Mouse (Mus musculus) cerebellum, postnatal 25 days (tissue): Measurements from ENCODE around the gene Saa3.
A peak's percentile ranks its signal among the peaks of the same experiment; 100 is the strongest.
"Not testable (repeated sequence)": the region's sequence is repeated elsewhere in the genome, so short reads cannot be mapped to it uniquely, and the experiment has no call there.

ENCODE experiments used
- DNase-seq, 2 experiments: peaks; one replicate each; pipeline ENCODE4 v3.0.0; 2021; ENCODE audit warnings: mixed read lengths in 2 of 2

Saa3 gene

DNA sequence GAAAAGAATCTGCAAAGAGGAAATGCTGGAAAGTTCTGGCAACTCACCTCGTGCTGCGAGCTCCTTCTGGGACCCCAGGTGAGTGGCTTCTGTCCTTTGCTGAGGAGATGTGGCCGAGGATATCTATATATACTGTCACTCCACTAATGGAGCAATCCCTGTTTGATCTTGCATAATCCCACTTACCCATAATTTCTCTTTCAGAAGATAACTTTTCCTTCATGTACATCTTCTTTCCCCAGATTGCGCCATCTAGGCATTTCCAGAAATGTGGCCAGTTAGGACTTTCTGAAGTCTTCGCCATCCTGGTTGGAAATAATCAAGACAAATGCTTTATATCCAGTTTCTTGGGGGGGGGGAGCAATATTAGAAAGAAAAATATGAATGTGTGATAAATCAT lies at the start of gene Saa3:
TSS of gene Saa3 (minus strand) at position 101 of the 400 bp plus-strand sequence.
- DNase-seq: no peak

DNA sequence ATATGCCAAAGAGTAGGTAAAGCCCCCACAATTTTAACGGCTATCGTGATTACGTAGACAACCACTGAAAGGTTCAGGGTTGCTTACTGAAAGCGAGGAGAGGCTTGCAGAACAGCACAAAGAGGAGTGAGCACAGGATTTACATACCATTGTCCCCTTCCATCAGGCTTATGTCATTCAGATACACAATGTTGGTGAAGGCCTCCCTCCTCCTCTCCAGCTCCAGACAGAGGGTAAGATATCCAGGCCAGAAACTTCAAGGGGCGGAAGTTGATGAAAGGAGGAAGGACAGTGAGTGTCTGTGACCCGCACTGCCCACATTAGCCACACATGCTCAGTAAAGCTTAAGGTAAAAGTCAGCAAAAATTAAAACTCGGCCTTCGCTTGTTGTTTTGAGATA lies 49.2 kb upstream of the Saa3 start:
- no peak for DNase-seq

DNA sequence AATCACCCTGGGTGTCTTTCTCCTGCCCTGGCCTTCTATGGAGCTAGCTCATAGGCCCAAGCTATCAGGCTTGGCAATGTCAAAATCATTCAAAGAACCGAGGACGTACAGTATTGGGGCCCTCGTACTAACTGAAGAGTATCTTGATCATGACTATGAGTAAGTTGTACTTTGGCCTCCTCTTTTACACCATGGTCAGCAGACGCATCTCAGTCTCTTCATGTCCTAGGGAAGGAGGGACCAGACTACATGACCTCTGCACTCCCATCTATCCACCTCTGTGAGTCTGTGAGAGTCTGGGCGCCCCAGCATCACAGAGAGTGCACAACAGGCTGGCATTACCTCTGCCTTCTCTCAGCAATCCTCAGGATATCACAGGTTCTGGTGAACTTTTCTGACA lies 47.1 kb upstream of the Saa3 start:
- DNase-seq: no peak

DNA sequence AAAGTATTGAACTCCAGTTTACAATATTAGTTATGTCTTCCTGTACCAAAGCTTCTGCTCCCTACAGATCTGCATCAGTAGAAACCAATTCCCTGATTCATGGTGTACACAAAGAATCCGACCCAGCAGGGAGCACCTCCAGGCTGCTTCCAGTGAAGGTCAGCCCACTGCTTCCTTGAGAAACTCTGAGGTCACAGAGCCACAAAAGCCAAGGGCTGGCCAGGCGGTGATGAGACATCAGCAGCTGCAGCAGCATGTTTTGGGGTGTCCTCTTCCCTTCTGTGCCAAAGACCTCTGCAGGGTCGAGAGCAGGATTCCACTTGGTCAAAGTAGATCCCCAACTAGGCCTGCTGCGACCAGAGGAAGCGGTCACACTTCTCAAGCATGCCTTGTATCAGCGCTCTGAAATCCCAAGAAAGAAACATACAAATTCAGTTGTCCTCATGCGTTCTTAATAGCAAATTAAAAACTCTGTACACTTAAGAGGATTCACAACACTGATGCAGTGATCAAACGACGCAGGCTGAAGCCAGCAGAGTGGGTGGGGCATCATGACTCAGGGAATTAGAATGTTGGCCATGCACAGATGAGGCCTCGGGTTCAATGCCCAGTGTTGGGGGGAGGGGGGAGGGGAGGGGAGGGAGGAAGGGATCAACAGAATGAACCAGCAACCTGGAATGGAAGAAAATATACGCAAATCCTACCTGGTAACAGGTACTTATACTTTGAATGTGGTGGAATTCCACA lies 45.7 kb upstream of the Saa3 start:
- DNase-seq: no peak

DNA sequence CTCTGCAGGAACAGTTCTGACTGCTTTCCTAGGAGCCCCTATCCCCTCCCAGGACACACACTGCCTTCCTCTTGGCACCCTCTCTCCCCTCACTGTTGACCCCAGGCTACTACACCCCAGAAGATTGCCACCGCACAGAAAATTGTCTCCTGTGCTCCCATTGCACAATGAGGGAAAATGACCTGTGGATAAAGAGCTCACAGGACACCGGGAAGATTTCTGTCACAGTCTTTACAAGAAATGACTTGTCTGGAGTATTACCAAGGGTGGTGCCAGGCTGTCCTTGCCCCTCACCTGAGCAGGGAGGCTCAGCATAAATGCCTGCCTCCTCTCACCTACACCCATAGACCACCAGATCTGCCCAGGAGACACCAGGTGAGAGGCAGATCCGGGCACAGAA lies 36.0 kb upstream of the Saa3 start, which contains the start of gene Saa2:
TSS of gene Saa2 (plus strand) at position 301 of the 400 bp plus-strand sequence.
- no peak for DNase-seq

DNA sequence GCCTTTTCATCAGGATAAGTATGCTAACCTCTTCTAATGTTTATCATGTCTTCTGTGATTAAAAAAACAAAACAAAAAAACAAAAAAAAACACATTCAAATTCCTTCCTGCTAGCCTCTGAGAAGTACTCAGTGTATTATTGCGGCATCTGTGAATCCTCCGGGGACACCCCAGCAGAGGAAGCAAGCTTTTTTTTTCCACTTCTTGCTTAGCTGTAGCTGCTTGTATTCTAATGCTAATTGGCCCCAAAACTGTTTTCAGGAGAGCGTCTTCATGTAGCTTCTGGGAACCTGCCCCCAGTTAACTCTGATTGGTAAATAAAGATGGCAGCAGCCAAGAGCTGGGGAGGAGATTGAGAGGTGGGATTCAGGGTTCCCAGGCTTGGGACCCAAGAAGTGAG lies 33.0 kb upstream of the Saa3 start:
- DNase-seq: no peak

DNA sequence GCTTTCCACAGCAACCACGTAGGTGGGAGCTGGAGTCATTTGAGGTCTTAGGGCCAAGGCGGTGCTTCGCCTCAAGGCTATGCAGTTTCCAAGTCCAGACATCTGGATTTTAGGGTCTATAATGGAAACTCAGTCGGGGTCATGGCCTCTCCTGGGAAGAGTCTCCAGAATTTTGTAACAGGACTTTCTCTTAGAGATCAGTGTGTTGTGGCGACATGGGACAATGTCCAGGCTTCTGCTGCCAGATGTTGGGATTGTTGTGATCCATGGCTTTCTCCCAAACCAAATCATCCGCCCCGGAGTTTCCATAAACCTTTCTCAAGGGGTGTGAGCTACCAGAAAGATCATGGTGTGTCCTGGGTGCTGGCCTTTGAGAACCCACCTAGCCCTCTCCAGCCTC lies 30.9 kb upstream of the Saa3 start:
- no peak for DNase-seq

DNA sequence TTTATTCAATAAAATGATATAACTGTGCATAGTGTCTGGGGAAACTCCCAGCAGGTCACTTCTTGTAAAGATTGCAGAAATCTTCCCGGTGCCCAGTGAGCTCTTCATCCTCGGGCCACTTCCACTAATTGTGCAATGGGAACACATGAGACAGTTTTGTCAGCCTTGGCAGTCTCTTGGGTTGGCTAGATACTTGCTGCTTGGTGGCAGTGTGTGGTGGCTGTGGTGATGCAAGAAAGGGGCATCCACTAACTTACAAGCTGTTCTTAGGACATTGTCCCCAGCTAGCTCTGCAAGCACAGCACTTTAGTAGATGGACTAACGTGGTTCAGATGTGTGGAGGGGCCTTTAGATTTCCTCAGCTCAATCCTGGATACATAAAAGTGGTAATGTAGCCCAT lies 30.3 kb upstream of the Saa3 start:
- DNase-seq: no peak

DNA sequence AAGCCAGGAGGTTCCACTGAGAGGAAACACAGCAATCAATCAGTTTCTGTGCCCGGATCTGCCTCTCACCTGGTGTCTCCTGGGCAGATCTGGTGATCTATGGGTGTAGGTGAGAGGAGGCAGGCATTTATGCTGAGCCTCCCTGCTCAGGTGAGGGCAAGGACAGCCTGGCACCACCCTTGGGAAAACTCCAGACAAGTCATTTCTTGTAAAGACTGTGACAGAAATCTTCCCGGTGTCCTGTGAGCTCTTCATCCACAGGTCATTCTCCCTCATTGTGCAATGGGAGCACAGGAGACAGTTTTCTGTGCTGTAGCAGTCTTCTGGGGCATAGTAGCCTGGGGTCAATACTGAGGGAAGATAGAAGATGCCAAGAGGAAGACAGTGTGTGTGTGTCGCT lies 27.4 kb upstream of the Saa3 start, which contains the start of gene Saa1:
TSS of gene Saa1 (minus strand) at position 101 of the 400 bp plus-strand sequence.
- not testable (repeated sequence) for DNase-seq

DNA sequence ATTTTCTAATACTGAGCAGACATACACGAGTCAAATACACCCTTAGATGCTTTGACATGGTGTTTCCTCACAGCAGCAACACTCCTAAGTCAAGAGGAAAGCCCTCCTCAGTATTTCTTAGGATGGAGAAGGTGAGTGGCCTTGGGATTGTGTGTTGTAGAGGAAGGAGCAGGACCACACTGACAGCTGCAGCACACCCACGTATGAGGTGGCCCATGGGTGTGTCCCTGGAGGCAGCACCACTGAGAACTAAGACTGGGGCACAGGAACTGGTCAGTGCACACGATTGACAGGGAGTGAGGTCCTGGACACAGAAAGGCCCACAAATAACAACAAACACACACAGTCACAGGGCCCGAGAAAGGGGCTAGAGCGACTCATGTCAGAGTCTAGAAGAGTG lies 24.5 kb upstream of the Saa3 start:
- DNase-seq: not testable (repeated sequence)

DNA sequence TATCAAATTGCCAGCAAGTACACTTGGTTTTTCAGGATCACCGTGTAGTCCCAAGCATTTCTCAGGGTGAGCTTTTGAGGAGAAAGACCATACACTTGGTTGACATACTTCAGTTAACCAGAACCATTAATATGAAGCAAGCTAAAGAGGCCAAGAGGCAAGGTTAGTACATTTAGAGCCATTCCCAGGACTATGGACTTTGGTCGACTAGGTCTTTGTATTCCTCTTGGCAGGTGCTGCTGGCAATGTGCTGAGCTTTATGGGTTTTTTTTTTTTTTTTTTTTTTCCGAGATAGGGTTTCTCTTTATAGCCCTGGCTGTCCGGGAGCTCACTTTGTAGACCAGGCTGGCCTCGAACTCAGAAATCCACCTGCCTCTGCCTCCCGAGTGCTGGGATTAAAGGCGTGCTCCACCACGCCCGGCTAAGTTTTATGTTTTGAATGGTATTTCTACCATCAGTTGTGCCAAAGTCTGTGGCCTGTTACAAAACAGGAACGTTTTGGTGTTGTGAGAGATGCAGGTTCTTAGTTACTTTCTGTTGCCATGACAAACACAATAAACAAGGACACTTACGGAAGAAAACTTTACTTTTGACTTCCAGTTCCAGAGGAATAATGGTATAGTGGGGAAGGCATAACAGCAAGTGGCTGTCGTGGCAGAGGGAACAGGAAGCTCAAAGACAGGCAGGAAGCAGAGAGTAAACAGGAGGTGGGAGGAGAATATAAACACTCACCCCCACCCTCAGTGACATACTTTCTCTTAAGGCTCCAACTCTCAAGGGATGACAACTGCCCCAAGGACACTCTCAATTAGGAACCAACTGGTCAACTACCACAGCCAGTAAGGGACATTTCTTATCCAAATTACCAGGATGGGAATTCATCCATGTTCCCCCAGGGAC lies 23.3 kb upstream of the Saa3 start:
- no peak for DNase-seq

DNA sequence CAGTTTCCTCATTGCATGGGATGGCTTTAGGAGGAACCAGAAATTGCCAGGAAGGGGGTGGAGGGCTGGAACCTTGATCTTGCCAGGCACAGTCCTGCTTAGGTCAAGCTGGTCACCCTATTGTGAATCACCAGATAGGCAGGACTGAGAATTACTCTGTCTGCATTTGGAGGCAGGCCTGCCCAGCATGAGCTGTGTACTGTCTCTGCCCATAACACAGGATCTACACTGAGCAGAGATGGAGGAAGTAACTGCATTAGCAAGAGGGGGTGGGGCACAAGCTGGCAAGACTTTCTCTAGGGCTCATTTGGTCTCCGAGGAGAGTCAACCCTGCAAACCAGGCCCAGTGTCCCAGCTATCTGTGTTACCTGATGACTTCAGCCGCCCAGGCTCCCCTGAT lies 19.5 kb upstream of the Saa3 start:
- no peak for DNase-seq

DNA sequence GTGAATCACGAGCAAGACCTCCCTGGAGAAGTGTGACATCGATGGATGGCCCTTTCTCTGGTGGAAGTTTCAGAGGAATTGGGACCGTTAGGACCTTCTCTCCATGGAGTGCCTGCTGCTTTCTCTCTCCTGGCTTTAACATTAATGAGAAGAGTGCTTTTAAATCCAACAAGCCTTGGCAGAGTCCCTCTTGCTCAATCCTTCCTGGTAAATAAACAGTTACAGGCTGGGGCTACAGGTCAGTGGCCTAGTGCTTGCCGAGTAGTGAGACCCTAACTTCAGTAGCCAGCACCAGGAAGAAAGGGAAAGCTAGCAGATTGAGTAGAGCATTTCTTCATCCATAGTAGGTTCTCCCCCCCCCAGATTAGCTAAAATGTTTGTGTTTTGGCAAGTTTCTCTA lies 17.0 kb upstream of the Saa3 start, which contains the start of gene Saa4:
TSS of gene Saa4 (minus strand) at position 146 of the 400 bp plus-strand sequence.
- no peak for DNase-seq

DNA sequence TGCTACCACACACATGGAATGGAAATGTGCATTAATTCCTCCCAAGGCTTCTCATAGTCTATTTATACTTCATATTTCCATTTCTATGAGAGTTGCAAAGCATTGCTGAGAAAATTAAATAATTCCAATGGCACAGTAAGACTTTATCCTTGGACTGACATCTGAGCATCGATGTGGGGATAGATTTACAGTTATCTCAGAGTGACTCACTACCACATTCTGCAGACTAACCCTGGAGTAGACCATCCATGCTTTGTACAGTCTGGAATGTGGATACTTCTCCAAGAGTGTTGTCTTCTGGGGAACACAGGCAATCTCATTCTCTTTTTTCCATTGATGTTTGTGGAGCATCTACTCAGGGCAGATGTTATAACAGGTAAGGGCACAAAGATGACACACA lies 12.1 kb upstream of the Saa3 start:
- no peak for DNase-seq

DNA sequence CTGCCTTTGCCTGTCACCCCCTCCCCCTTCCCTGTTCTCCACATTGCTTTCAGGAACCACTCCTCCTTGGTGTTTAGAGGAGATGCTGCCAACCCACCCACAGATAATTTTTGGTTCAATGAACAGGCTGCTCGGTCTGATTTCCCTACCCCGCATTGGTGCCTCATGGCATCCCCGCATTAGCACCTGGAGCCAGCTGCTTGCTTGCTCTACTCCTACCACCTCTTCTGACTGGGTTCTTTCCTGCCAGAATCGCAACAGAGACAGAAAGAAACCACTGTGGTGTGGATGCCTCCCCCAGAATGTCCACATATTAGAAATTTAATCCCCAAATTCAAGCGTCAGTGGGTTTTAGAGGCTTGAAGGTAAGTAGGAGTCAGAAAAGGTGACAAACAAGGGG lies 8.9 kb upstream of the Saa3 start:
- no peak for DNase-seq

DNA sequence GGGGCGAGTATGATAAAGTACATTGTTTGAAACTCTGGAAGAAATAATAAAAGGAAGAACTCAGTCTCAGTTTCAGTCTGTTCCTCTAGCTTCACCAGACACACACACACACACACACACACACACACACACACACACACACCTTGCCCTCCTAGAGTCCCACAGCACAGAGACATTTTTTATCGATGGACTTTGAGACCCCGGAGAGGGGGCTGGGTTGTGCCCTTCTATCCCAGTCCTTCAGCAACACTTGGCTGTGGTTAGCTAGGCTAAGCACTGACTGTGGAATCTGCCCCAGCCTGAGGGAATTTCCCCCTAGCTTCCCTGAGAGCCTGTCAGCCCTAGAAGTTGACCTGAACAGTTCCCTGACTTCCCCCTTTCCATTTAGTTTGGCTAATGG lies 8.3 kb upstream of the Saa3 start:
- no peak for DNase-seq

DNA sequence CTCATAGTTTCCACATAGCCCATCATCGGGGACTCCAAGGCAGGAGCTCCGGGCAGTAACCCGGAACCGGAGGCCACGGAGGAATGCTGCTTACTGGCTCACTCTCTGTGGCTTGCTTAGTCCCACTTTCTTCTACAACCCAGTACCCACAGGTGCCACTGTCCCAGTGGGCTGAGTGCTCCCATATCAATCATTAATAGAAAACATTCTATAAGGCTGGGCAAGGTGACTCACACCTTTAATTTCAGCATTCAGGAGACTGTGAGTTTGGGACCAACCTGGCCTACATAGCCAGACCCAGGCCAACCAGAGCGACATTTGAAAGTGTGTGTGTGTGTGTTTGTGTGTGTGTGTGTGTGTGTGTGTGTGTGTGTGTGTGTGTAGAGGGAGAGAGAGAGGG lies 7.9 kb upstream of the Saa3 start:
- DNase-seq: no peak

DNA sequence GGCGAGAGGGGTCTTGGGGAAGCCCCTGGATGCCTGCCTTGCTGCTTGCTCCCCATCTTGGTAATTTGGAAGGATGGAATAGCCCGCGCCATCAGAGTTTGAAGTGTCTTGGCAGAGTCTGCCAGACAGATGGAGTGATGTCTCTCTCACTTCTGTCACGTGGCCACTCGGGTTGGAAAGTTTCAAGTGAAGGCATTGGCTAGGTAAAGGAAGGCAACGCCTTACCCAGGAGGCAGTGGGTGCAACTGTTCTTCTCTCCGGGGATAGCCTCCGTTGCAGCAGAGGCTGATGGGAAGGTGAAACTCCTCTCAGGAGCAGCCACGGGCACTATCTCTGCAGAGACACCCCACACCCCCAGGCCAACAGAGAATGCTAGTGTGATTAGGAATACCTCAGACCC lies 5.0 kb upstream of the Saa3 start:
- DNase-seq: peak; percentile 57 to 65

DNA sequence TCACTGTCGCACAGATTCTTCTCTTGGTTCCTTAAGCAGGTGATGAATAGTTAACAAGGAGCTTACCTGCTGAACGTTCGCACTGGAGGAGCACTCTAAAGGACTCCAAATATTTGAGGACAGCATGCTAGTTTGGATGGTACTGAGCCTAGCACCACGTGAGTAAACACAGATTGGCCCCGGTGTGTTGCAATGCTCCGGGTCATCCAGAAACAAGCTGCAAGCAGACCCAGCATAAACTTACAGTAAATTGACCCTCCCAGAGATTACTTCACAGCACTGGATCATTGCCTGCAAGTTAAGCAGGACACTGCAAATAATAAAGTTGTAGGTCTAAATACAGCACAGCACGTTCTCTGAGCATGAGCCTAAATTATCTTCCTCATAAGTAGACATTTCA lies 4.0 kb upstream of the Saa3 start:
- peak; percentile 47 to 56 for DNase-seq

DNA sequence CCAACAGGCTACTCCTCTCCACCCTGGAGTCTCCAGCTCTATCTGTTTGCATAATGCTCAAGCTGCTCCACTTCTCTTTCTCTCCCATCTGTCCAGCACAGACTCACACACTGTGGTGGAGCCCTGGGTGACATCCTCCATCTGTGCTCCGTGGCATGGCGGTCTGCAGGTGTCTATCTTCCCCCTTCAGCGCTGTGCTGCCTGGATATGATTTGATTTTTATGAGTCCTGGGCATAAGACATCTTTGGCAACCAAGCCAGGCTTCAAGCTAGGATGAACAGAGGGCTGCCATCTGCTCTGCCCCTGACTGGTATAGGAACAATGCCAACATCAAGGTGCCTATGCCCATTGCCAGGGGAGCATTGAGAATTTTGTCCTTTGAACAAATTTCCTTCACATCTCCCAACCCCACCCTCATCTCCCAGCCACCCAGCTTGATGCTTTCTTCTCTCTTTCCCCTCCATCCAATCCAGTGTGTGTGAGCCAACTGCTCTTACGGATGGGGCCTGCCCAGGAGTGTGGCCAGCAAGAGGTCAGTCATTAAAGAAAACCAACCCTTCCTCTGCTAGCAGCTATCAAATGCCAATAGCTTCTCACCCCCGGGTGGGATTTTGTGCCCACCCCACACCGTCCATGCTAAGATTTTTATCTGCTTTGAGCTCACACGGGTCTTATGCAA lies 3.2 kb upstream of the Saa3 start:
- peak; percentile 85 for DNase-seq

DNA sequence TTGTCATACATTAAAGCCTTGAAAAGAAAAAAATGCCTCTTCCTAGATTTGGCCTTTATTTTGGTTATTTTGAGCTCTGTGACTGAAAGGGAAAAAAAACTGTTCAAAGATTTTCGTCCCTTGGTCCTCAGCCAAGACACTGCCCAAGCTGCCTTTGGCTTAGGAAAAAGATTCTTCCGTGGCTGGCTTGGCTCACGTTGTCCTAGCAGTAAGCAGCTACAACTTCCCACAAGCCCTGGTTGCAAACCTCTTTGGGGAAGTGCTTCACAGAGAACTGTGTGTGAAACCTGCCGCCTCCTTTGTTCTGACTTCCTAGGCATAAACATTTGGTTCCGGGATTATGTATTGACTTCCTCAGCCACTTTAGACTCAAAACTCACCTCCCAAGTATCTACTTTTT lies 1.4 kb upstream of the Saa3 start:
- DNase-seq: peak; percentile 41 to 59

DNA sequence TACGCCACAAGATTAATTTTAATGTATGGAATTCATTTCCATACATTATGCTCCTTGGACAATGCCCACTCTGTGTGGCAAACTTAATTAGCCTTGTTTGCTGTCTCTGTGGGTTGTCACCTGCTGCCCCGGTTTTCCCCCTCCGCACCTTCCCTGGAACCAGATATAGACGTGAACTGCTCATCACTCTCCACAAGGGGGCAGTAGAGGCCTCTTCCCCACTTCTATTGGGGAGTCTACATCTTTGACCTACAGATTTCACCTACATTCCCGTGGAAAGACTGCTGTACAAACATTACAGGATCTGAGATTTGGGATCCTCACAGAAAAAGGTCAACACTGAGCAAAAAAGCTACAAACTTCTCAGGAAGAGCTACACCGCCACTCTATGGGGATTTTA lies 982 bp downstream of the Saa3 start:
- peak; percentile 84 to 87 for DNase-seq

DNA sequence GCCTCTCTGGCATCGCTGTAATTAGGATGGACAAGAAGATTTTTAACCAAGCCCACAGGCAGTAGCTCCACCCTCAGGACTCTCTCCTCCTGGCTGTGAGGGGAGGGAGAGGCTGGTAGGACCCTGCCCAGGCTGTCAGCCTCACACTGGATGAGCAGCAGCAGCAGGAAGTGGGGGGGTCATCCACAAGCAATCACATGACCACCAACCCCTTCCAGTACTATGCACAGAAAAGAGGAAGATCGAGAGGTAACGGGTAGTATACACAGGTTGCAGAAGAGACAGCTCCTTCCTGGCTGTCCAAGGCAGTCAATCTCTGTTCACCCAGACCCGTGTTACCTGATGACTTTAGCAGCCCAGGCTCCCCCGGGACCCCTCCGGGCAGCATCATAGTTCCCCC lies 3.2 kb downstream of the Saa3 start:
- no peak for DNase-seq
